Mouse (Mus musculus): ENCODE results near the gene Nlrc4.
"Not testable (repeated sequence)": the region's sequence is repeated elsewhere in the genome, so short reads cannot be mapped to it uniquely, and the experiment has no call there.

The Nlrc4 gene

DNA sequence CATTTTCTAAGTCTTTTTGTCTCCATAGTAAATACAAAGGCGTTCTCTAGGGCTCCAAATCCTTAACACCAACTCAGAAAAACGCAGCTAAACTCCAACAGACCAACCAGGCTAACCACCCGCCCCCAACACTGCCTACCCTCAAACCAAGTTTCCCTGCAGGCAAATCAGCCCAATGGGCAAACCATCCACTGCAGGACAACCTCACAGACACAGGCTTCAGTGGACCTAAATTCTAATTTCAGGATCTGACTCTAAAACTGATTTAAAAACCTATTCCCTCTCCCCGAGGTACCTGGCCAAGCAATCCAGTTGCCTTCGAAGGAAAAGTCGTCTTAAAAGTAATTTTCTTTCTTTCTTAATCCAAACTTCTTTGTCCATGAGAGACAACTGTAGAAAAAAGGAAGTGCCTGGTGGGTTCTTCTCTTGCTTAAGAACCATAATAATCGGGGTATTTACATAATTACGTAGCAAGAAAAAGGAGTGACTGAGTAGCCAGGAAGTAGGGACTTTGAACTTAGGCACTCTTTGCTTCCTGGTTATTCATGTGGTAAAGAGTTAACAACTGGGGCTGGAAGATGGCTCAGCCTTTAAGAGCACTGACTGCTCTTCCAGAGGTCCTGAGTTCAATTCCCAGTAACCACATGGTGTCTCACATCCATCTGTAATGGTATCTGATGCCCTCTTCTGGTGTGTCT is at the start of gene Nlrc4:
TSS of gene Nlrc4 (minus strand) at position 432 of the 698 bp plus-strand sequence.
- DNase-seq = no peak

DNA sequence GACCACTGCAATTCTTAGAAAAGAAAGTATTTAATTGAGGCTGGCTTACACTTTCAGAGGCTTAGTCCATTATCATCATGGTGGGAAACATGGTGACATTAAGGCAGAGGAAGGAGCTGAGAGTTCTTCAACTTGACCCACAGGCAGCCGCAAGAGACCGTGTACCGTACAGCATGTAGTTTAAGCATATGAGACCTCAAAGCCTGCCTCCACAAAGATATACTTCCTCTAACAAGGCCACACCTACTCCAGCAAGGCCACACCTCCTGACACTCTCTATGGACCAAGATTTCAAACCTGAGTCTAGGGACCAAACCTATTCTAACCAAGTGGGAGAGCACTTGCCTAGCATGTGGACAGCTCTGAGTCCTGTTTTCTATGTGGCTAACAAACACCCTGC is 49.7 kb upstream of the Nlrc4 start:
- no peak for DNase-seq

DNA sequence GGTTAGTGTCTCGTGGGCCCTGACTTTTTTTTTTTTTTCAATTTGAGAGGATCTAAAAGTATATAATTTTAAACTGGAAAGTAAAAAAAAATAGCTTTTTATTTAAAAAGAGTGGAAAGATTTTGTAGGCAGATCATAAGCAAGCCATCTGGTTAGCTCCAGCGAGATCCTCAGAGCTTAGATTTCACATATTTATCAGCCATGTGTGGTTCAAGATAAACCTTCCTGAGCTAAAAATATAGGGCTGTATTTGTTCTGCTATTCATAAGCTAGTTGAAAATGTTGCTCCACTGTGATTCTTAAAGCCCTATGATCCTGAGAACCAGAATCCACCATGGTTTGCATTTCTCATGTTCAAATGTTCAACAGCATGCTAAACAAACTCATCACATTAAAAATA is 49.0 kb upstream of the Nlrc4 start:
- DNase-seq = no peak

DNA sequence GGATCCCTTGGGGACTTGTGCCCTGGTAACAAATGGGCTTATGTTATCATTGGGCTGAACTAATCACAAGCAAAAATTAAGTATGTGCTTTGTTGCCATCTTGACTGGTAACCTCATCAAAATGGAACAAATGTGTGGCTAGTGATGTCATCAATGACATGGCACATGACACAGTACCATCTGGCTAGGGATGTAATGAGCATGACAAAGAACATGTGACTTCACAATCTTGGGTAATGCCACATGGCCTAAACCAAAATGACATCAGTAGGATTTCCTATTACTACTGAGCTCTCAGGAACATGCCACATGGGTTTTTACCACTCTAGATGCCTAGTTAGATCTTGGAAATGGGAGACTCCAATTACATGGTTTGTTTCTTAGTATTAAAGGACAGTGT is 42.1 kb upstream of the Nlrc4 start:
- DNase-seq = no peak

DNA sequence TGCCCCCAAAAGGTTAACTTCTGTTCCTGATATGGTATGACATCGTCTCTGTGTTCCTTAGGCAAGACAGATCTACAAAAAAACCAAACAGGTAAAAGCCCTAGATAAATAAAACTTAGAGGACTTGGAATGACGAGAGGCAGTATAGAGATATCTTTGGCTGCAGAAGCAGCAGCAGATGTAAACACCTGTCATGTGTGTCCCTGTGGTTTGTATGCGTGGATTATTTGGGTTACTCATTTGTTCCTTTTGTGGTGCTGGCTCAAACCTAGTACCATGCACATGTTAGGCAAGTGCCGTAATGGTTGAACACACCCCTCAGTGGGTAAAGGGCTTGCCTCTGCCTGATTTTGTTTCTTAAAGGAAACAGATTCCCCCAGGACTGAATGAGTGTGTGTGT is 41.3 kb upstream of the Nlrc4 start:
- DNase-seq = no peak

DNA sequence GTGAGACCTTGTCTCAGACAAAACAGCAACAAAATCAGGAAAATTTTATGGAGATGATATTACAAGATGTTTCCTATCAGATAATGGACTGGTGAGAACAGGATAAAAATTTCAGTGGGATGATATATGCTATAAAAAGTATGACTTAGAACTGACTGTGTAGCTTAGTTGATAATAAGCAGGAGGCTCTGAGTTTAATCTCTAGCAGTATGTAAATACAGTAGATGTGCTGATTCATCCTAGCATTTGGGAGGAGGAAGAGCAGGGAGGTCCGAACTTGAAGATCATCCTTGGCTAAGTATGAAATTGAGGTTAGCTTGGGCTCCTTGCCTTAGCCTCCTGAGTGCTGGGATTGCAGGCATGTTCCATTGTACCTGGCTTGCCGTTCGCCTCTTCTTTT is 32.6 kb upstream of the Nlrc4 start:
- no peak for DNase-seq

DNA sequence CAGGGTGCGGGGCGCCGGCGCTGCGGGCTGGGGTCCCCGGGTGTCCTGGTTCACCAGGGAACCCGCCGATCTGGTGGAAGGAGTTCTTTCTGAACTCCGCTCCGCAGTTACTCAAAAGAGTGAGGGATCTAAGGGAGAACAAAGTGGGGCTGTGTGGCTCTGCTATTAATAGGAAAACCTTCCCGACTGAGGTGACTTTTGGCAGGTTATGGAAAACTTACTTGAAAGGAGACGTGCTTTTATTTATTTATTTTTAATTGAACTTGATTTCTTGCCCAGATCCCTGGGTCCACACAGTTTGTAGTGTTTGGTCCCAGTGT is 30.9 kb upstream of the Nlrc4 start:
- no peak for DNase-seq

DNA sequence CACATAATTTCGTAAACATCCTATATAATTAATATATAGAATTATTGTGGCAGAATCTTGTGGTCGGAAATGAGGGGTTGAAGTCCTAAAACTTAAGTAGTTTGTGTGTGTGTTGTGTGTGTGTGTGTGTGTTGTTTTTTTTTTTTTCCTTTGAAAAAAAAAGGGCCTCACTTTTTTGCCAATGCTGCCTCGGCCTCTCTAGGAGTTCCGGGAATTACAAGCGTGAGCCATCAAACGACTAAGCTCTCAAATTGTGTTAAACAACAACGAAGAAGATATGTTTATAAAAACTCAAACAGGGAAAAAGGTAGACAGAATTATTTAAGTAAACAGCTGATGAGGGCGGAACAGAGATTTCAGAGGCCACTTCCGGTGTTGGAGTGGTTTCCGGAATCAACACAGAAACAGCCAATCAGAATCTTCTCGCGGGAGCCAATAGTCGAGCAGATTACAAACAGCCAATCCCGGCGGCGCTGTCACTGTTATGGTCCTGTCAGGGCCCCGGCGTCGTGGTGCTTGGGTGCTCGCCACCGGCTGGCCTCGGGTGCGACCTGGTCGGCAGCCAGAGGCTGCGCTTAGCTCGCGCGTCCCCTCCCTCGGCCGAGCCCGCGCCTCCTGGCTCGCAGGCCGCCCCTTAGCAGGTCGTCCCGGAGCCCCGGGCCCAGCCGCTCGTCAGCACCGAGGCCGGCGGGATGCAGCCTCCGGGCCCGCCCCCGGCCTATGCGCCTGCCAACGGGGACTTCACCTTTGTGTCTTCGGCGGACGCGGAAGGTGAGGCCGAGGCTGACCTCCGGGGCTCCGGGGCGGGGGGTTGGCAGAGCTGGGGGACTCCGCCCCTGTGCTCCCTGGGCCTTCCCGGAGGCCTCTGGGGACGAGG is 30.3 kb upstream of the Nlrc4 start, which contains the start of gene Yipf4:
TSS of gene Yipf4 (plus strand) at position 470 of the 877 bp plus-strand sequence.
- peak; percentile 97 for DNase-seq

DNA sequence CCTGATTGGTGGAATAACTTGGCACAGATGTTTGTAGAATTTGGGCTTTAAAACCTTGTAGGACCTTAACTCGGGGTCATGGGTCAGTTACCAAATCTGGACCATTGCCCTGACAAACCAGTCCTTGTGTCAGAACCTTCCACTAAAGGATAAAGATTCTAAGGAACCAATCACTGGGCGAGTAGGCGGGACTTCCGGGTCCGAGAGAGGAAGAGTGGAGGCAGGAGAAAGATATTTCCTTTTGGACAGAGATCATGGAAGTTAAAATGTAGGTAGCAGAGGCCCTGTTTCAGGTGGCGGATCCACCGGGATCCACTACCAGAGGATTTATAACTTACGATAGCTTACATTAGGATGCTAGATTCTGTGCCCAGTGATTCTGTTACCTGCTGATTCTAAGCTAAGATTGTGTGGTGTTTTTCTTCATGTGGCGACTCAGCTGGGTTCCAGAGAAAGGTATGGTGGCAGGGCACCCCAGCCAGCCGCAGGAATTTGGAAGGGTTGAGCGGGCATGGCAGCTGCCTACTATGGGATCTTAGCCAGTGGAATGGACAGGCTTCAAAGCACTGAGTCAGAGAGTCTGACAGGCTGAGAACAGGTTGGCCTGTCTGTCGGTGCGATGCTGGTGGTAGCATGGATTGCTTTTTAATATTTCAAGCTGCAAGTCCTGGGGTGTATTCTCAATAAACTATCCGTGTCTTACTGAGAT is 21.6 kb upstream of the Nlrc4 start:
- no peak for DNase-seq

DNA sequence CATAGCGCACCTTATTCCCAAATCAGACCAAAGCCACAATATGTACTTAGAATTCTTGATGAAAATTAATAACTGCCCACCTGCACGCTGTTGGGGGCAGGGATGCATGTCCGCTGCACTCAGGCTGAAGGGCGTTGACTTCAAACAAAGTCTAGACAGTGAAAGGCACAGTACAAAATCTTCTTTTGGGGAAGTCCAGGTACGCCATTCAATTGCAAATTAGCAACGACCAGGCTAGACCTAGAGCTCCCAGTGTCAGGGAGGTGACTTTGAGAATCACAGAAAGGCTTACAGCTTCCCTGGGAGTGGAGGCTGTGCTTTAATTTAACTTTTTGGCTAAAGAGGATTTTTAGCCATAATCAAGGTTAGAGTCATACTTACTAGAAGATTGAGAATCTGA is 11.2 kb upstream of the Nlrc4 start:
- DNase-seq = not testable (repeated sequence)

DNA sequence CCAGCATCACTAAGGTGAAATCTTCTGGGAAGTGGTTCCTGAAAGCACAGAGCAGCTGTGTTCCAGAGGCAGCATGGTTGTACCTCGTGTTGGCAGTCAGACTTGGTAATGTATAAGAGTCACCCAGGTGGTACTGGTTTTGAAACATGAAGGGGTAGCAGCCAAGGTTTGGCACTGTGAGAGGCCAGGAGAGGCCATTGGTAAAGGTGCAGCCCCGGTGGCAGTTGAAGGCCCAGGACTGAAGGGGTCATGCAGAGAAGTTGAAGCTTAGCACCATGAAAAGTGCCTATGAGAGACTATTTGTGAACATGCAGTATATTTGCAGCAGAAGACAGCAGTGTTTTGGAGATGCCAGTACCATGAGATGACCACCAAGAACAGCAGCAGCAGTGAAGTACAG is 9.0 kb upstream of the Nlrc4 start:
- DNase-seq = not testable (repeated sequence)

DNA sequence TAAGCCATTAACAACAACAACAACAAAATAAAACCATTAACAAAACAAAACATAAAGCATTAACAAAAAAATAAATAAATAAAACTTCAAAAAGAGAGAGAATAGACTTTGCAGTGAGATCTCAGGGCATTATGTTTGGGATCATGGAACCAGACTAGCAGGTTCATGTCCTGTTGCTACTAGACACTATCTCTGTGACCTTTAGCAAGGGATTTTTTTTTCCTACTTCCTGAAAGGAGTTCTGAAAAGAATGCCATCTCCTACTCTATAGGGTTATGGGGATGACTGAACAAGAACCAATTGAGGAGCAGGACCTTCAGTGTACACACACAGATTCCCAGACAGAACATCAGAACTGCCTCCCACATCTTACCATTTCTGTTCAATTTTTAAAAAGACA is 4.6 kb upstream of the Nlrc4 start:
- no peak for DNase-seq

DNA sequence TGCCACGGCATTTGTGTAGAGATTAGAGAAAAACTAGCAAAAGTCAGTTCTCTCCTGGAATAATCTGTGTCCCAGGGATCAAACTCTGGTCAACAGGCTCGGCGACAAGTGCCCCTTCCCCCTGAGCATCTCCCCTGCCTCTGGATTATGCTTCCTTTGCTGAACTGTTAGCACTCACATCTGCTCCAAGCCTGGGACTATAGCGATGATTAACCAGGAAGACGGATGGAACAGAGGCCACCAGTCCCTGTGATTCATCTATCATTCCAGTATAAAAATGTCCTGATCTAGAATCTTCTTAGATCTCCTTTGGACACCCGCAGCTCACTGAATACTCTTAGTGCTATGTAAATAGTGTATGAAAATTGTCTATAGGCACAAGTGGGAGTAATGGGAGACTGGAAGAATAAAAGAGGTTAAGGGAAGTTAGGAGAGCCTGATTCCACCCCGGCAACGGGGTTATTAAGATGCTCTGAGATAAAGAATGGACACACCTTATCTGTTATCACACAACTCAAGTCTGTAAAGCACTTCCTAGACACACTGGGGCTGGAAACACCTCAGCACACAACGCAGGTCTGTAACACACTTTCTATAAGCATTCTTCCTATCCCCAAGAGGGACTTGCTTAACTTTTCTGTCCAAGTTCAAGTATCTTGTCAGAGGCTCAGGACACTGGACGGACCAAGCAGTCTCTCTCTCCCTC is 817 bp downstream of the Nlrc4 start:
- DNase-seq = no peak

DNA sequence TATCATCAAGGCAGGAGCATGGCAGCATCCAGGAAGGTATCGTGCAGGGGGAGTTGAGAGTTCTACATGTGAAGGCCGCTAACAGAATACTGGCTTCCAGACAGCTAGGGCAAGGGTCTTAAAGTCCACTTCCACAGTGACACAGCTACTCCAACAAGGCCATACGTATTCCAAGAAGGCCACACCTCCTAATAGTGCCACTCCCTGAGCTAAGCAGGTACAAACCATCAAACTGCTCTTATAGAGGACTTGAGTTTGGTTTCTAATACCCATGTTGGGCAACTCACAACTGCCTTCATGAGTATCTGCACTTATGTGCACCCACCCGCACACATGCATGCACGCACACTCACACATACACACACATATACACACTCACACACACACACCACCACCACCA is 2.1 kb downstream of the Nlrc4 start:
- no peak for DNase-seq

DNA sequence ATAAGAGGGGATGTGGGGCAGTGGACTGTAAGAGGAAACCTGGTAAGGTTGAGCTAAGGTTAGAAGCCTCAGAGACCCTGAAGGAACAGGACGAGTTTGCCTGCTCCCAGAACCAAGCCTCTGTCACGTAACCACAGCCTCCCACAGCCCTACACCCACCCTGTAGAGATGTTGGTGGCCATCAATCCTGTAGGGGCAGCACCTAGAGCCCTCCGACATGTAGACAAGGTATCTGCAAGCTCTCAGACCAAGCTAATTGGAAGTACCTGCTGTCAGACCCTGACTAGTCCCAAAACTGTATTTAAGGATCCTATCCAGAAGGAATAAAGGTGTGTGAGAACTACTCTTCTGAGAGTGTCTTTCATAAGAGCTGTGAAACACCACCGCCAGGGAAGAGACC is 3.5 kb downstream of the Nlrc4 start:
- DNase-seq = no peak

DNA sequence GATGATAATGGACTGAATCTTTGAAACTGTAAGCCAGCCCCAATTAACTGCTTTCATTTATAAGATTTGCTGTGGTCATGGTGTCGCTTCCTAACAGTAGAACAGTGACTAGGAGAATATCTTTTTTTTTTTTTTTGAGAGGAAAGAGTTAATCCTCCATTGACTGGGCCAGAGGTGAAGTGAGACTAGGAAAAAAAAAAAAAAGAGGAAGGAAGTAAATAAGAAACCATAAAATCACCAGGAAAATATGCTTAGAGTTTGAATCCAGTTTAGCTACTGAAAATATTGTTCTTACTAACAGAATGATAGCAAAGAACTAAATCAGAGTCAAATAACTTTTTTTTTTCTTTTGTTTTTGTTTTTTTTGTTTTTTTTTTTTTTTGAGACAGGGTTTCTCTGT is 4.3 kb downstream of the Nlrc4 start:
- no peak for DNase-seq

DNA sequence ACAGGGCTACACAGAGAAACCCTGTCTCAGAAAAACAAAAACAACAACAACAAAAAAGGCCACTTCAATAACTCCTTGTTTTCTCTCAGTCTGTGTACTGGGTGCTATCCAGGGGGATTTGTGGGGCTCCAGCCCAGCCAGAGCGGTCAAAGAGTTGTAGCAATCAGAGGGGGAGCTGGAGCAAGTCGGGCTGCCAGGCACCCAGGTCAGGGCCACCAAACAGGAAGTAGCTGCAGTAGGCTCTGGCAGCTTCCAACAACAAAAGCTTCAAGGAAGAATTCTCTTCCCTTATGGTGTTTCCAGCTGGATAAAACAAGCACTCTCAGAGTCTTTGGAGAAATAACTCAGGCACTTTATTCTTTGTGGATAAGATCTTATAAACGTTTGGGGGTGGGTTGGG is 5.0 kb downstream of the Nlrc4 start:
- no peak for DNase-seq

DNA sequence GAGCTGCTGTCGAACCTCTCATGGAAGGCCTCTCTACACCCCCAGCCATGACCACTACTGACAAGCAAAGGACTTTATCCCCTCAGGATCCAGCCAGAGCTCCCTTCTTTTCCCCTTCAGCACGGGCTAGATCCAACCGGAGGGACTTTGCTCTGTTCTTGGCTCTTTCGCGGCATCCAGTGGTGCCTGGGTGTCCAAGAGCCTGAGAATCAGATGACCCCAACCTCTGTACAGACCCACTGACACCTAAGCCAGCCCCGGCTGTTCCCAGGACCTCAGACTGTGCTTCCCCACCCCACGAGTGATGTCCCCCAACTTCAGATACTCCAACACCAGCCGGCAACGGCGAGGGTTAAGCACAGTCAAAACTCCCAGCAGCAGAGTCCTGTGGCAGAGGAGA is 9.2 kb downstream of the Nlrc4 start:
- DNase-seq = no peak

DNA sequence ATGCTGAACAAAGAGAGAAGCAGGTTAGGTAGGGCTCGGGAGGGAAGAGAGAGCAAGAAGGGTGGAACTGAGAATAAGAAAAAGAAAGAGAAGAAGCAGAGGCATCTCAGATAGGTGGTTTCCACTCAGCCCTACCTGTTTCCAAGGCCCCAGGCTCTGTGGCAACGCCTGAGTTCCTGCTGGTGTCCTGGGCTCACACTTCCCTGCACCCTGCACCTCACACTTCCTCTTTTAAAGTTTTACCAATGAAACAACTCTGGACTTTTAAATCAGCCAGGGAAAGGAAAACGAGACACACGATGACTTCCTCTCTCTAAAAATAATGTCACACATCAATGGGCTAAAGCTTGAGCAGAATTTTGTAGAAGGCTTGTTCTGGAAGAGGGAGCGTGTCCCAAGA is 18.5 kb downstream of the Nlrc4 start:
- DNase-seq = no peak

DNA sequence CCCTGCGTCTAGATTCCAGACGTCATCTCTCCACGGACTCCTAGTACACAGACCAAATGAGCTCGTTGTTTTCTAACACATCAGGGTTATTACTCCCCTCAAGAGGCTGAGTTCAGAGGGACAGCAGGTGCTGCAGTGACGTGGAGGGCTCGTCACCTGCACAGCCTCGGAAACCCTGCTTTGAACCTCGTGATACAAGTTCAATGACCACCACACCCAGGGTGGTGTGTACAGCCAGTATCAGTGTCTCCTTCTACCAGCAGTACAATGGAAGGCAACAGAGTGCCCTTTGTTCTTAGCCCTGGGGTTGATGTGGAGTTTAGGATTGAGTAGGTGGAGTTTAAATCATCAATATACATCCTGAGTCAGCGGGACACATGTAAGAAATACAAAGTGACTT is 21.2 kb downstream of the Nlrc4 start:
- DNase-seq = no peak

DNA sequence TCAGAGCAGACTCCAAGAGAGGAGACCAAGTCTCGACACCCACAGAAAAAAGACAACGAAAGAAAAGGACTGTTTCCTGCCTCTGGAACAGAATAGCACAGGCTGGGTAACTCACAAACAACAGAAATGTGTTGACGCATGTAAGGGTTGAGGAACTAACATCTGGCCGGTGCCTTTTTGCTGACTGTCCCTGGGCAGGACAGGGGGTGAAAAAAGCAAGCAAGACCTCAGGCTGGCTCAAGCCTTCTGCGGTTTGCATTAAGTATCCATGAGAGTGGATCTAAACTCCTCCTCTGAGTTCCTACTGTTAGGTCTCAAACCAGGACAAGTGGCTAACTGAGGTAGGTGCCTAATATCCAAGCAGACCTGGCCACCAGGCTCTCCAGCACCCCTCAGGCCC is 26.3 kb downstream of the Nlrc4 start:
- DNase-seq = no peak

DNA sequence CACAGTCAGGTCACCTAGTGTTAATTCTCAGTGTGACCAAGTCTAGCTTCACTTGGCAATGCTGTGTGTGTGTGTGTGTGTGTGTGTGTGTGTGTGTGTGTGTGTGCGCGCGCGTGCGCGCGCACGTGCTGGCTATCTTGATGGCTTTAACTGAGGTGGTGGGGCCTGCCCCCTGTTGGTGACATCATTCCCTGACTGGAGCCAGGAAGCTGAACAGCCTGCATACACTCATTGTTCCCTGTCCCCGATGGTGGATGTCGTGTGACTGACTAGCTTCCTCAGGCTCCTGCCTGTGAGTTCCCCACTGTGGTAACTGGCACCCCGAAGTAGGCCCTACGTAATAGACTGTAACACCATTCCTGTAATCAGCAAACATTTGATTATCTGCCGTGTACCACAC is 27.5 kb downstream of the Nlrc4 start:
- peak; percentile 5 for DNase-seq

DNA sequence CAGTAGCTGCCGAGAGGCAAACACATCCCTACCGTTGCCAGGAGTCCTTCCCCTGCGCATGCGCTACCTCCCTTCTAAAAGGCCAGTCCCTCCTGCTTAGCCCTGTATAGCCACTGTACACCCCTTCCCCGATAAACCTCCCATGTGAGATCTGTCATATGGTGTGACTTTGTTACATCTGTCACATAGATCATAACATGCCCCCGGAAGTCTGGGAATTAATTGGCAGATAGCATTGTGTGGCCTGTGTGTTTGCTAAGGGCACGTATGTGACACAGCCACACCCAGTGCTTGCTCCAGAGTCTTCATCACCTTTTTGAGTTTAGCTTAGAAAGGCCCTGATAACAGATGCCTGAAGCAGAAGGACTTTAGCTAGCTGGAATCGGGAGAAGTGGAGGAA is 28.9 kb downstream of the Nlrc4 start:
- DNase-seq = no peak

All from lung, postnatal 14 days (tissue).